Mouse (Mus musculus) C2C12 (cell line): ENCODE results near the gene Fam13a.

ENCODE experiments used
- CEBPB ChIP-seq: IDR thresholded peaks from one replicate; pipeline ENCODE4 v1.6.1; 2011; ENCODE audit warnings: low read depth, mild to moderate bottlenecking, control low read depth, moderate library complexity
- CTCF ChIP-seq: IDR thresholded peaks from one replicate; pipeline ENCODE4 v1.5.1; 2011; ENCODE audit not compliant: control insufficient read depth, insufficient read depth, insufficient read length
- FOSL1 ChIP-seq: IDR thresholded peaks from one replicate; pipeline ENCODE4 v1.8.0; 2011; ENCODE audit warnings: mild to moderate bottlenecking, low read length; ENCODE audit not compliant: poor library complexity, insufficient read depth, severe bottlenecking
- MYOD1 ChIP-seq: IDR thresholded peaks from one replicate; pipeline ENCODE4 v1.6.1; 2011; ENCODE audit warnings: low read depth; ENCODE audit not compliant: control insufficient read depth, insufficient read length
- MYOG ChIP-seq: IDR thresholded peaks from one replicate; pipeline ENCODE4 v1.6.1; 2011; ENCODE audit not compliant: control insufficient read depth, insufficient read length; ENCODE audit errors: extremely low read depth

DNA sequence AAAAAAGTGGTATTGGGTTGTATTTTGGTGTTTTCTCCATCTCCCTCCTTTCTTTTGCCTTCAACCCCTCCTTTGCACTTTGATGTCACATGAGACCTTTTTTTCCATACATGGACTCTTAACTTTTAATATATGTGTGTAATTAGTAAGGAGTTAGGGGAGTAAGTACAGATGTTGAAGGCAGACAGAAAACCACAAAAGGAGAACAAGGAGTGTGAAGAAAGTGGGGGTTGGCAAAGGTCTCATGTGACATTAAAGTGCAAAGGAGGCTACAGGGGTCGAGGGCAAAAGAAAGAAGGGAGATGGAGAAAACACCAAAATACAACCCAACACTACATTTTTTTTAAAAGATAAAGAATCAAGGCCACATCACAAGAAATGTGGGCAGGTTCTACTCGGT, 49.1 kb downstream of the Fam13a start:
- TF ChIP-seq MYOD1: no peak
- no peak for TF ChIP-seq CTCF
- TF ChIP-seq CEBPB: no peak
- no peak for TF ChIP-seq MYOG
- no peak for TF ChIP-seq FOSL1
